Mouse (Mus musculus): ENCODE measurements around the gene Itga9.

Itga9 gene

GRCm38 (mm10) chr9:118607701-118608401 is 1.4 kb downstream of the Itga9 start:
- no peak for DNase-seq (ENCODE audit: low spot score)

- DNase-seq (ENCODE audit: low spot score): no peak
Measured at GRCm38 (mm10) chr9:118608556-118608955, 2.1 kb downstream of the Itga9 start.

- no peak for DNase-seq (ENCODE audit: low spot score)
Measured at GRCm38 (mm10) chr9:118610060-118610459, 3.6 kb downstream of the Itga9 start.

- DNase-seq (ENCODE audit: low spot score): no peak
Measured at GRCm38 (mm10) chr9:118611111-118611541, 4.6 kb downstream of the Itga9 start.

- DNase-seq (ENCODE audit: low spot score): no peak
Measured at GRCm38 (mm10) chr9:118611958-118612581, 5.6 kb downstream of the Itga9 start.

- DNase-seq (ENCODE audit: low spot score): no peak
Measured at GRCm38 (mm10) chr9:118617237-118617636, 10.7 kb downstream of the Itga9 start.

- no peak for DNase-seq (ENCODE audit: low spot score)
Measured at GRCm38 (mm10) chr9:118618732-118619250, 12.3 kb downstream of the Itga9 start.

- DNase-seq (ENCODE audit: low spot score): no peak
Measured at GRCm38 (mm10) chr9:118620807-118621206, 14.3 kb downstream of the Itga9 start.

- DNase-seq (ENCODE audit: low spot score): no peak
Measured at GRCm38 (mm10) chr9:118621691-118622090, 15.2 kb downstream of the Itga9 start.

GRCm38 (mm10) chr9:118622376-118623166 is 16.1 kb downstream of the Itga9 start:
- no peak for DNase-seq (ENCODE audit: low spot score)

GRCm38 (mm10) chr9:118623483-118623882 is 17.0 kb downstream of the Itga9 start:
- DNase-seq (ENCODE audit: low spot score): no peak

GRCm38 (mm10) chr9:118624146-118624545 is 17.7 kb downstream of the Itga9 start:
- no peak for DNase-seq (ENCODE audit: low spot score)

- no peak for DNase-seq (ENCODE audit: low spot score)
Measured at GRCm38 (mm10) chr9:118629763-118630379, 23.4 kb downstream of the Itga9 start.

GRCm38 (mm10) chr9:118631775-118632757 is 25.6 kb downstream of the Itga9 start:
- no peak for DNase-seq (ENCODE audit: low spot score)

- DNase-seq (ENCODE audit: low spot score): peak; percentile 21
Measured at GRCm38 (mm10) chr9:118632758-118633143, 26.3 kb downstream of the Itga9 start.

- DNase-seq (ENCODE audit: low spot score): no peak
Measured at GRCm38 (mm10) chr9:118638642-118639210, 32.2 kb downstream of the Itga9 start.

GRCm38 (mm10) chr9:118645698-118646355 is 39.3 kb downstream of the Itga9 start:
- DNase-seq (ENCODE audit: low spot score): no peak

- DNase-seq (ENCODE audit: low spot score): no peak
Measured at GRCm38 (mm10) chr9:118647495-118647894, 41.0 kb downstream of the Itga9 start.

GRCm38 (mm10) chr9:118650976-118651375 is 44.5 kb downstream of the Itga9 start:
- no peak for DNase-seq (ENCODE audit: low spot score)

GRCm38 (mm10) chr9:118651939-118652338 is 45.4 kb downstream of the Itga9 start:
- no peak for DNase-seq (ENCODE audit: low spot score)
